Mouse (Mus musculus): ENCODE data around the gene Klri1. TPM values are rescaled to one million over a fixed set of nuclear protein-coding genes. Genes with fewer than 3 reads are reported as not detected.

The Klri1 gene
- not detected in 2 replicates for polyA plus RNA-seq (2014; fragmentation: Nextera tagmentation; extraction: Ambion mirVana)

GRCm38 (mm10) chr6:129717032-129717431, at the start of gene Klri1:
Gene Klri1 (minus strand): TSS chr6:129717132.
- Histone ChIP-seq H3K36me3 (ENCODE audit: control insufficient read depth, insufficient read depth, low read length) (no peaks in the 10 kb centered on the region), H3K27ac (ENCODE audit: low read depth, low read length) (no peak within 1 kb of the TSS), H3K4me1 (replicated peaks; ENCODE audit: control insufficient read depth, insufficient read depth, low read length) (no peaks in the 10 kb centered on the region), H3K4me3 (ENCODE audit: low read depth, low read length) (no peak within 1 kb of the TSS), H3K27me3 (ENCODE audit: control insufficient read depth, insufficient read depth, low read length) (no peaks in the 10 kb centered on the region), H3K9me3 (ENCODE audit: control insufficient read depth, low read length) (no peaks in the 10 kb centered on the region), H3K4me2 (ENCODE audit: low read depth, low read length, severe bottlenecking) (no peak within 1 kb of the TSS), H3K9ac (ENCODE audit: low read length) (no peak within 1 kb of the TSS)
- no peak for ATAC-seq (replicated peaks; ENCODE audit: low FRiP score)
- WGBS = 94% methylated on average over 4 of the region's 4 CpGs
- no peak for DNase-seq (ENCODE audit: low spot score)

GRCm38 (mm10) chr6:129747654-129748032, 30.7 kb upstream of the Klri1 start:
- Histone ChIP-seq H3K4me2 (ENCODE audit: low read depth, low read length, severe bottlenecking) (no peak overlapping the region), H3K27me3 (ENCODE audit: control insufficient read depth, insufficient read depth, low read length) (no peaks in the 10 kb centered on the region), H3K9me3 (ENCODE audit: control insufficient read depth, low read length) (no peaks in the 10 kb centered on the region), H3K27ac (ENCODE audit: low read depth, low read length) (no peak overlapping the region), H3K4me1 (replicated peaks; ENCODE audit: control insufficient read depth, insufficient read depth, low read length) (no peaks in the 10 kb centered on the region), H3K4me3 (ENCODE audit: low read depth, low read length) (no peak overlapping the region), H3K9ac (ENCODE audit: low read length) (no peak overlapping the region), H3K36me3 (ENCODE audit: control insufficient read depth, insufficient read depth, low read length) (no peaks in the 10 kb centered on the region)
- ATAC-seq (replicated peaks; ENCODE audit: low FRiP score) (no peak), DNase-seq (ENCODE audit: low spot score) (no peak)
- 85% methylated on average over 3 of the region's 3 CpGs for WGBS

- Histone ChIP-seq H3K36me3 (ENCODE audit: control insufficient read depth, insufficient read depth, low read length) (no peaks in the 10 kb centered on the region), H3K9ac (ENCODE audit: low read length) (no peak overlapping the region), H3K27ac (ENCODE audit: low read depth, low read length) (no peak overlapping the region), H3K4me3 (ENCODE audit: low read depth, low read length) (no peak overlapping the region), H3K27me3 (ENCODE audit: control insufficient read depth, insufficient read depth, low read length) (no peaks in the 10 kb centered on the region), H3K9me3 (ENCODE audit: control insufficient read depth, low read length) (no peaks in the 10 kb centered on the region), H3K4me1 (replicated peaks; ENCODE audit: control insufficient read depth, insufficient read depth, low read length) (no peaks in the 10 kb centered on the region), H3K4me2 (ENCODE audit: low read depth, low read length, severe bottlenecking) (no peak overlapping the region)
- DNase-seq (ENCODE audit: low spot score) (no peak), ATAC-seq (replicated peaks; ENCODE audit: low FRiP score) (no peak)
- WGBS = 82% methylated on average over 4 of the region's 4 CpGs
Measured at GRCm38 (mm10) chr6:129747016-129747653, 30.2 kb upstream of the Klri1 start.

GRCm38 (mm10) chr6:129746151-129746550, 29.2 kb upstream of the Klri1 start:
- no peaks in the 10 kb centered on the region for H3K27me3 ChIP-seq (ENCODE audit: control insufficient read depth, insufficient read depth, low read length)
- no peaks in the 10 kb centered on the region for H3K4me1 ChIP-seq (replicated peaks; ENCODE audit: control insufficient read depth, insufficient read depth, low read length)
- 71% methylated on average over 3 of the region's 3 CpGs for WGBS
- no peaks in the 10 kb centered on the region for H3K9me3 ChIP-seq (ENCODE audit: control insufficient read depth, low read length)
- H3K36me3 ChIP-seq (ENCODE audit: control insufficient read depth, insufficient read depth, low read length) = no peaks in the 10 kb centered on the region
- no peak overlapping the region for H3K27ac ChIP-seq (ENCODE audit: low read depth, low read length)
- no peak overlapping the region for H3K4me3 ChIP-seq (ENCODE audit: low read depth, low read length)
- H3K9ac ChIP-seq (ENCODE audit: low read length) = no peak overlapping the region
- ATAC-seq (replicated peaks; ENCODE audit: low FRiP score) (no peak), DNase-seq (ENCODE audit: low spot score) (no peak)
- H3K4me2 ChIP-seq (ENCODE audit: low read depth, low read length, severe bottlenecking) = no peak overlapping the region

GRCm38 (mm10) chr6:129740069-129740721, 23.3 kb upstream of the Klri1 start, which contains the start of gene Klri2:
Gene Klri2 (minus strand): TSS chr6:129740484.
- Histone ChIP-seq H3K9ac (ENCODE audit: low read length) (no peak within 1 kb of the TSS), H3K9me3 (ENCODE audit: control insufficient read depth, low read length) (no peaks in the 10 kb centered on the region), H3K36me3 (ENCODE audit: control insufficient read depth, insufficient read depth, low read length) (no peaks in the 10 kb centered on the region), H3K4me1 (replicated peaks; ENCODE audit: control insufficient read depth, insufficient read depth, low read length) (no peaks in the 10 kb centered on the region), H3K27me3 (ENCODE audit: control insufficient read depth, insufficient read depth, low read length) (no peaks in the 10 kb centered on the region), H3K4me3 (ENCODE audit: low read depth, low read length) (no peak within 1 kb of the TSS), H3K4me2 (ENCODE audit: low read depth, low read length, severe bottlenecking) (no peak within 1 kb of the TSS), H3K27ac (ENCODE audit: low read depth, low read length) (no peak within 1 kb of the TSS)
- 63% methylated on average over 2 of the region's 2 CpGs for WGBS
- ATAC-seq (replicated peaks; ENCODE audit: low FRiP score) (no peak), DNase-seq (ENCODE audit: low spot score) (no peak)

- ATAC-seq (replicated peaks; ENCODE audit: low FRiP score) (no peak), DNase-seq (ENCODE audit: low spot score) (no peak)
- H3K36me3 ChIP-seq (ENCODE audit: control insufficient read depth, insufficient read depth, low read length) = no peaks in the 10 kb centered on the region
- H3K4me1 ChIP-seq (replicated peaks; ENCODE audit: control insufficient read depth, insufficient read depth, low read length) = no peaks in the 10 kb centered on the region
- no peaks in the 10 kb centered on the region for H3K9me3 ChIP-seq (ENCODE audit: control insufficient read depth, low read length)
- H3K27ac ChIP-seq (ENCODE audit: low read depth, low read length) = no peak overlapping the region
- H3K4me2 ChIP-seq (ENCODE audit: low read depth, low read length, severe bottlenecking) = no peak overlapping the region
- no peak overlapping the region for H3K9ac ChIP-seq (ENCODE audit: low read length)
- H3K27me3 ChIP-seq (ENCODE audit: control insufficient read depth, insufficient read depth, low read length) = no peaks in the 10 kb centered on the region
- no peak overlapping the region for H3K4me3 ChIP-seq (ENCODE audit: low read depth, low read length)
Measured at GRCm38 (mm10) chr6:129736414-129736813, 19.5 kb upstream of the Klri1 start.

GRCm38 (mm10) chr6:129727237-129727636, 10.3 kb upstream of the Klri1 start:
- Histone ChIP-seq H3K27ac (ENCODE audit: low read depth, low read length) (no peak overlapping the region), H3K4me1 (replicated peaks; ENCODE audit: control insufficient read depth, insufficient read depth, low read length) (no peaks in the 10 kb centered on the region), H3K36me3 (ENCODE audit: control insufficient read depth, insufficient read depth, low read length) (no peaks in the 10 kb centered on the region), H3K4me3 (ENCODE audit: low read depth, low read length) (no peak overlapping the region), H3K9ac (ENCODE audit: low read length) (no peak overlapping the region), H3K27me3 (ENCODE audit: control insufficient read depth, insufficient read depth, low read length) (no peaks in the 10 kb centered on the region), H3K9me3 (ENCODE audit: control insufficient read depth, low read length) (no peaks in the 10 kb centered on the region), H3K4me2 (ENCODE audit: low read depth, low read length, severe bottlenecking) (no peak overlapping the region)
- whole genome bisulfite sequencing = 85% methylated on average over 1 of the region's 1 CpGs
- ATAC-seq (replicated peaks; ENCODE audit: low FRiP score) (no peak), DNase-seq (ENCODE audit: low spot score) (no peak)

GRCm38 (mm10) chr6:129721390-129721789, 4.5 kb upstream of the Klri1 start:
- 50% methylated on average over 1 of the region's 1 CpGs for WGBS
- no peak overlapping the region for H3K9ac ChIP-seq (ENCODE audit: low read length)
- no peak overlapping the region for H3K27ac ChIP-seq (ENCODE audit: low read depth, low read length)
- H3K4me2 ChIP-seq (ENCODE audit: low read depth, low read length, severe bottlenecking) = no peak overlapping the region
- no peaks in the 10 kb centered on the region for H3K9me3 ChIP-seq (ENCODE audit: control insufficient read depth, low read length)
- ATAC-seq (replicated peaks; ENCODE audit: low FRiP score) = 0 out of 2 replicates have a peak, but pooled peaks have one; percentile 22
- H3K4me3 ChIP-seq (ENCODE audit: low read depth, low read length) = no peak overlapping the region
- H3K36me3 ChIP-seq (ENCODE audit: control insufficient read depth, insufficient read depth, low read length) = no peaks in the 10 kb centered on the region
- no peaks in the 10 kb centered on the region for H3K4me1 ChIP-seq (replicated peaks; ENCODE audit: control insufficient read depth, insufficient read depth, low read length)
- no peak for DNase-seq (ENCODE audit: low spot score)
- no peaks in the 10 kb centered on the region for H3K27me3 ChIP-seq (ENCODE audit: control insufficient read depth, insufficient read depth, low read length)

GRCm38 (mm10) chr6:129720487-129720886, 3.6 kb upstream of the Klri1 start:
- H3K4me2 ChIP-seq (ENCODE audit: low read depth, low read length, severe bottlenecking) = no peak overlapping the region
- WGBS = 33% methylated on average over 3 of the region's 3 CpGs
- H3K4me3 ChIP-seq (ENCODE audit: low read depth, low read length) = no peak overlapping the region
- H3K9ac ChIP-seq (ENCODE audit: low read length) = no peak overlapping the region
- H3K27ac ChIP-seq (ENCODE audit: low read depth, low read length) = no peak overlapping the region
- no peaks in the 10 kb centered on the region for H3K27me3 ChIP-seq (ENCODE audit: control insufficient read depth, insufficient read depth, low read length)
- no peak for DNase-seq (ENCODE audit: low spot score)
- peak; percentile 23; the same call in 1 of the 2 replicates for ATAC-seq (replicated peaks; ENCODE audit: low FRiP score)
- H3K4me1 ChIP-seq (replicated peaks; ENCODE audit: control insufficient read depth, insufficient read depth, low read length) = no peaks in the 10 kb centered on the region
- no peaks in the 10 kb centered on the region for H3K9me3 ChIP-seq (ENCODE audit: control insufficient read depth, low read length)
- no peaks in the 10 kb centered on the region for H3K36me3 ChIP-seq (ENCODE audit: control insufficient read depth, insufficient read depth, low read length)
